Mouse (Mus musculus): Measurements from ENCODE around the gene Prlhr. TPM values are rescaled to one million over a fixed set of nuclear protein-coding genes. Genes with fewer than 3 reads are reported as not detected.

Prlhr gene
- polyA plus RNA-seq, 1 experiment from 2014 or later, result 0.09 TPM

Other genes with a start within 250 kb of the Prlhr start
- 98.4 and 104 TPM in 2 replicates for gene Fam204a, start 241.6 kb downstream of the Prlhr start, polyA plus RNA-seq (2015; fragmentation: Nextera tagmentation; extraction: Ambion mirVana)
- gene Cacul1, start 112.7 kb upstream of the Prlhr start, polyA plus RNA-seq (2015; fragmentation: Nextera tagmentation; extraction: Ambion mirVana), result 21.3 and 23.4 TPM in 2 replicates